Mouse (Mus musculus): ENCODE measurements around the gene Kif21a. TPM values are rescaled to one million over a fixed set of nuclear protein-coding genes. Genes with fewer than 3 reads are reported as not detected.
A peak's percentile ranks its signal among the peaks of the same experiment; 100 is the strongest.

The Kif21a gene
- polyA plus RNA-seq, 1 experiment from 2014 or later: 52.3 TPM

- WGBS: 13% methylated on average over 12 of the region's 12 CpGs
- Histone ChIP-seq H3K4me1 (peaks cover 58% of the 10 kb centered on the region), H3K27ac (replicated peaks) (peak overlapping the region; percentile 97), H3K9ac (replicated peaks) (0 out of 2 replicates have a peak overlapping the region, but pooled peaks have one; percentile 2), H3K4me2 (replicated peaks) (peak overlapping the region; percentile 69), H3K36me3 (no peaks in the 10 kb centered on the region), H3K4me3 (peak overlapping the region; percentile 10; the same call in 1 of the 2 replicates), H3K9me3 (no peaks in the 10 kb centered on the region), H3K27me3 (no peaks in the 10 kb centered on the region)
- ATAC-seq (replicated peaks): no peak
Observed at GRCm38 (mm10) chr15:91016366-91016765, 33.4 kb downstream of the Kif21a start.

DNA sequence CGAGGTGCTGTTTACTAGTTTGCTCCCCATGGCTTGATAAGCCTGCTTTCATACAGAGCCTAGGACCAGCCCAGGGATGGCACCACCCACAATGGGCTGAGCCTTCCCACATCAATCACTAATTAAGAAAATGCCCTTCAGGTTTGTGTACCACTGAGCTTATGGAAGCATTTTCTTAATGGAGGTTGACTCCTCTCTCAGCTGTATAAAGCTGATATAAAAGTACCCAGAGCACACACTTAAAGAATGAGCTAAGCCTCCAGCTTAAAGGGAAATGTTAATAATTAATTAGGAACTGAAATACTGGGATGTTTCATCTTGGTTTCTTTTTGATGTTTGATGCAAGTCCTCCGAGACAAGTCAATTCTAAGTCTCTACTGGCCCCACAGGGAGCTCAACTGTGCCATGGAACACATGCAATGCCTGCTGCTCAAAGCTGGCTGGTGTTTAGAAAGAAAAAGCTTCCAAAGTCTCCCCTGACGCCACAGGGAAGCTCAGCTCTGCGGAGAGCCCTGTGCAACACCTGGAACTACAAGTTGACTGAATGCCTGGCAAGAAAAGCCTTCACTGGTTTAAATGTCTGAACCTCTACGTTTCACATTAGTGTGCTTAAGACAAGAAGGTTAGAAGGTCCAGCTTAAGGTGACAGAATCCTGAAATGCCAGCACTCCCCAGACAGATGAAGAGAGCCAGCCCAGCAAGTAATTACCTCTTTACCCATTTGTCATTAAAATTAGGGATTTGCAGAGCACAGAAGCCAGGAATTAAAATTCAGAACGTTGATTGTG lies 36.8 kb downstream of the Kif21a start:
- Histone ChIP-seq H3K9ac (replicated peaks) (no peak overlapping the region), H3K36me3 (no peaks in the 10 kb centered on the region), H3K4me2 (replicated peaks) (no peak overlapping the region), H3K9me3 (no peaks in the 10 kb centered on the region), H3K4me3 (no peak overlapping the region), H3K27ac (replicated peaks) (peak overlapping the region; percentile 65), H3K4me1 (peaks cover 61% of the 10 kb centered on the region), H3K27me3 (no peaks in the 10 kb centered on the region)
- WGBS: 3% methylated on average over 6 of the region's 6 CpGs
- no peak for ATAC-seq (replicated peaks)

GRCm38 (mm10) chr15:91010218-91010617 lies 39.5 kb downstream of the Kif21a start:
- Histone ChIP-seq H3K9ac (replicated peaks) (no peak overlapping the region), H3K4me3 (no peak overlapping the region), H3K36me3 (no peaks in the 10 kb centered on the region), H3K4me2 (replicated peaks) (no peak overlapping the region), H3K27me3 (no peaks in the 10 kb centered on the region), H3K27ac (replicated peaks) (0 out of 2 replicates have a peak overlapping the region, but pooled peaks have one; percentile 2), H3K4me1 (peaks cover 37% of the 10 kb centered on the region), H3K9me3 (no peaks in the 10 kb centered on the region)
- ATAC-seq (replicated peaks): no peak
- 3% methylated on average over 4 of the region's 4 CpGs for WGBS

GRCm38 (mm10) chr15:91007123-91007830 lies 42.5 kb downstream of the Kif21a start:
- Histone ChIP-seq H3K27me3 (no peaks in the 10 kb centered on the region), H3K4me3 (no peak overlapping the region), H3K9me3 (no peaks in the 10 kb centered on the region), H3K27ac (replicated peaks) (no peak overlapping the region), H3K4me1 (peaks cover 30% of the 10 kb centered on the region), H3K9ac (replicated peaks) (no peak overlapping the region), H3K4me2 (replicated peaks) (no peak overlapping the region), H3K36me3 (no peaks in the 10 kb centered on the region)
- WGBS: 92% methylated on average over 13 of the region's 13 CpGs
- ATAC-seq (replicated peaks): no peak

DNA sequence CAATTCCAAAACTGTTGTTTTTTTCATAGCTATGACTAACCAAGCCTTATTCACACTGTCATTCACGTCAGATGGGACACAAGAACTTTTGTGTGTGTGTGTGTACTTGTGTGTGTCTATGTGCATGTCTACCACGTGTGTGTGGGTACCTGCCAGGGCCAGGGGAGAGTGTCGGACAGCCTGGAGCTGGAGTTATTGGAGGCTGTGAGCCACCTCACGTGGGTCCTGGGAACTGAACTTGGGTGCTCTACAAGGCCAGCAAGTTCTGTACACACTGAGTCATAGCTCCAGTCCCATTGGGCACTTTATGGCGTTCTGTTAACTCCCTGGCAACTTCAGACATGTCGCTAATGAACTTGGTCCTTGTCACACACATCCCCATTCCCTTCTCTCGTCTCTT lies 45.0 kb downstream of the Kif21a start:
- Histone ChIP-seq H3K4me1 (peaks cover 35% of the 10 kb centered on the region), H3K9me3 (no peaks in the 10 kb centered on the region), H3K27ac (replicated peaks) (no peak overlapping the region), H3K36me3 (no peaks in the 10 kb centered on the region), H3K27me3 (no peaks in the 10 kb centered on the region), H3K4me3 (no peak overlapping the region), H3K4me2 (replicated peaks) (no peak overlapping the region), H3K9ac (replicated peaks) (no peak overlapping the region)
- ATAC-seq (replicated peaks): no peak
- WGBS: 85% methylated on average over 7 of the region's 7 CpGs

GRCm38 (mm10) chr15:91001037-91001616 lies 48.6 kb downstream of the Kif21a start:
- Histone ChIP-seq H3K27ac (replicated peaks) (no peak overlapping the region), H3K9ac (replicated peaks) (no peak overlapping the region), H3K9me3 (no peaks in the 10 kb centered on the region), H3K4me2 (replicated peaks) (no peak overlapping the region), H3K27me3 (no peaks in the 10 kb centered on the region), H3K4me1 (peaks cover 38% of the 10 kb centered on the region), H3K4me3 (no peak overlapping the region), H3K36me3 (peaks cover 2% of the 10 kb centered on the region; the same call in 1 of the 2 replicates)
- WGBS: 32% methylated on average over 10 of the region's 10 CpGs
- ATAC-seq (replicated peaks): peak; percentile 41; the same call in 1 of the 2 replicates

GRCm38 (mm10) chr15:91000280-91001036 lies 49.3 kb downstream of the Kif21a start:
- Histone ChIP-seq H3K9me3 (no peaks in the 10 kb centered on the region), H3K36me3 (peaks cover 3% of the 10 kb centered on the region; the same call in 1 of the 2 replicates), H3K27me3 (no peaks in the 10 kb centered on the region), H3K4me3 (peak overlapping the region; percentile 2; the same call in 1 of the 2 replicates), H3K4me2 (replicated peaks) (peak overlapping the region; percentile 27), H3K9ac (replicated peaks) (no peak overlapping the region), H3K4me1 (peaks cover 38% of the 10 kb centered on the region), H3K27ac (replicated peaks) (0 out of 2 replicates have a peak overlapping the region, but pooled peaks have one; percentile 16)
- 21% methylated on average over 21 of the region's 21 CpGs for WGBS
- ATAC-seq (replicated peaks): peak; percentile 44; the same call in 1 of the 2 replicates

DNA sequence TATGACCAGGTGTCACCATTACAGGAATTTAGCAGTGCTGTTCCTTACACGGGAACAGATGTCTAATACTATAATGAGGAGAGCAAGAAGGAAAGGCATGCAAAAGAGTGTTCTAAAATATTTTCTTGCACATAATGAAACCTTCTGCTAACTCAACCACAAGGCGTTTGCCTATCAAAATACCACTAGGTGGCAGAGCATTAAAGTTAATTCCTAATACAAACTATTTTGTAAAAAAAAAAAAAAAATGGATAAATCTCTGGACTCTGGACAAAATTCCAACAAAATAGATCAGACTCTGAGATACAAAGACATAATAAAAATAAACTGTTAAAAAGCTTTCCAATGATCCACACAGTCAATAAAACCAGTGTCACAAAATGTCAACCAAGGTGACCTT lies 56.9 kb downstream of the Kif21a start:
- Histone ChIP-seq H3K4me1 (no peaks in the 10 kb centered on the region), H3K4me2 (replicated peaks) (no peak overlapping the region), H3K36me3 (peaks cover 53% of the 10 kb centered on the region), H3K27ac (replicated peaks) (no peak overlapping the region), H3K27me3 (no peaks in the 10 kb centered on the region), H3K4me3 (no peak overlapping the region), H3K9me3 (no peaks in the 10 kb centered on the region), H3K9ac (replicated peaks) (no peak overlapping the region)
- ATAC-seq (replicated peaks): no peak
- WGBS: 68% methylated on average over 2 of the region's 2 CpGs

- no peaks in the 10 kb centered on the region for H3K4me1 ChIP-seq
- no peak overlapping the region for H3K27ac ChIP-seq (replicated peaks)
- H3K9me3 ChIP-seq: no peaks in the 10 kb centered on the region
- no peak overlapping the region for H3K9ac ChIP-seq (replicated peaks)
- 96% methylated on average over 14 of the region's 14 CpGs for WGBS
- H3K27me3 ChIP-seq: no peaks in the 10 kb centered on the region
- no peak for ATAC-seq (replicated peaks)
- H3K4me2 ChIP-seq (replicated peaks): no peak overlapping the region
- peaks cover 57% of the 10 kb centered on the region for H3K36me3 ChIP-seq
- no peak overlapping the region for H3K4me3 ChIP-seq
Observed at GRCm38 (mm10) chr15:90992388-90992787, 57.4 kb downstream of the Kif21a start.

DNA sequence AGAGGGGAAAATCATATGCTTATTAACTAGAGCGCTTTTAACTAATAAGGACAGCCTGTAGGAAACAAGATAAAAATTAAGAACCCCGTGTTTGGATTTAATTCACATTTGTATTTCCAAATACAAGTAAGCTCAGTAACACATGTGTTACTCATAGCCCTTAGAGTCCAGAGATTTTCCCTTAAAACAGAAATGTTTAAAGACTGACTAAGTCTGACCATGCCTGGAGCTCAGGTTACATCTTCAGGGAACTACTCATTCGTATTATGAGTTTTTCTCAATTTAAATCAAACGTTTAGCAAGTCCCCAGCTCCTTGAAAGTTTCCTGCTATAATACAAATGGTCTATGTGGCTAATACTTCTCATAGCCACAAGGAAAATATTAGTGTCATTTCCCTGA lies 57.9 kb downstream of the Kif21a start:
- Histone ChIP-seq H3K9ac (replicated peaks) (no peak overlapping the region), H3K27me3 (no peaks in the 10 kb centered on the region), H3K27ac (replicated peaks) (no peak overlapping the region), H3K4me2 (replicated peaks) (no peak overlapping the region), H3K4me1 (no peaks in the 10 kb centered on the region), H3K4me3 (no peak overlapping the region), H3K36me3 (peaks cover 57% of the 10 kb centered on the region), H3K9me3 (no peaks in the 10 kb centered on the region)
- 84% methylated on average over 4 of the region's 4 CpGs for WGBS
- no peak for ATAC-seq (replicated peaks)

- H3K9me3 ChIP-seq: no peaks in the 10 kb centered on the region
- no peaks in the 10 kb centered on the region for H3K4me1 ChIP-seq
- no peak overlapping the region for H3K4me3 ChIP-seq
- 89% methylated on average over 12 of the region's 12 CpGs for WGBS
- no peak overlapping the region for H3K4me2 ChIP-seq (replicated peaks)
- H3K36me3 ChIP-seq: peaks cover 58% of the 10 kb centered on the region
- ATAC-seq (replicated peaks): no peak
- H3K27ac ChIP-seq (replicated peaks): no peak overlapping the region
- no peaks in the 10 kb centered on the region for H3K27me3 ChIP-seq
- H3K9ac ChIP-seq (replicated peaks): no peak overlapping the region
Observed at GRCm38 (mm10) chr15:90987714-90988250, 62.0 kb downstream of the Kif21a start.

Measured in forebrain, embryonic 15.5 days (tissue).